Mouse (Mus musculus) left cerebral cortex, postnatal 14 days (tissue): ENCODE measurements at regions not wholly inside any gene's neighbourhood (a gene's known extent, or its start where the extent isn't known, plus 50 kb on each side); places are given as distances from the start of the nearest gene placed in this dataset.

Source experiments
- DNase-seq, 2 experiments: peaks; one replicate each; pipeline ENCODE4 v3.0.0; 2021 to 2022; ENCODE audit warnings: low spot score in 2 of 2, mixed read lengths in 1 of 2
- intact Hi-C: fragments of 180-260 bp; cut with DNase I; formaldehyde crosslinking; loops from one replicate; pipeline ENCODE4 v1.15.1; 2025

- intact Hi-C loops = no loop called here
- DNase-seq = no peak
Measured at GRCm38 (mm10) chr2:161342648-161343047, 233.8 kb upstream of the Chd6 start.

GRCm38 (mm10) chr2:161341368-161341891 lies 232.6 kb upstream of the Chd6 start:
- peak; percentile 14 to 32 for DNase-seq
- intact Hi-C loops = no loop called here

- intact Hi-C loops = no loop called here
- no peak for DNase-seq
Measured at GRCm38 (mm10) chr2:161340291-161340690, 231.4 kb upstream of the Chd6 start.

- DNase-seq = peak in 1 of 2 experiments; percentile 31
- intact Hi-C loops = no loop called here
Measured at GRCm38 (mm10) chr2:161339327-161340001, 230.6 kb upstream of the Chd6 start.

GRCm38 (mm10) chr2:161338953-161339326 lies 230.1 kb upstream of the Chd6 start:
- DNase-seq = peak; percentile 42 to 60
- intact Hi-C loops = no loop called here

- intact Hi-C loops = no loop called here
- DNase-seq = no peak
Measured at GRCm38 (mm10) chr2:161332653-161333052, 223.8 kb upstream of the Chd6 start.

GRCm38 (mm10) chr2:161331850-161332365 lies 223.0 kb upstream of the Chd6 start:
- intact Hi-C loops = no loop called here
- DNase-seq = no peak

- no peak for DNase-seq
Measured at GRCm38 (mm10) chr2:161302796-161303195, 193.9 kb upstream of the Chd6 start.

GRCm38 (mm10) chr2:161268861-161269413 lies 160.1 kb upstream of the Chd6 start:
- no peak for DNase-seq
- intact Hi-C loops = no loop called here

More at GRCm38 (mm10) chr2:161302796-161303195, 193.9 kb upstream of the Chd6 start:
- intact Hi-C loops = no loop called here

- intact Hi-C loops = no loop called here
- DNase-seq = no peak
Measured at GRCm38 (mm10) chr2:161266476-161266875, 157.6 kb upstream of the Chd6 start.

GRCm38 (mm10) chr2:161265211-161265610 lies 156.3 kb upstream of the Chd6 start:
- DNase-seq = peak in 1 of 2 experiments; percentile 33
- intact Hi-C loops = no loop called here

- intact Hi-C loops = no loop called here
- DNase-seq = no peak
Measured at GRCm38 (mm10) chr2:161252761-161253160, 143.9 kb upstream of the Chd6 start.

GRCm38 (mm10) chr2:161241665-161242064 lies 132.8 kb upstream of the Chd6 start:
- DNase-seq = no peak
- intact Hi-C loops = no loop called here

GRCm38 (mm10) chr2:161237280-161237819 lies 128.5 kb upstream of the Chd6 start:
- DNase-seq = no peak
- intact Hi-C loops = no loop called here

- intact Hi-C loops = no loop called here
- DNase-seq = no peak
Measured at GRCm38 (mm10) chr2:161233155-161233741, 124.4 kb upstream of the Chd6 start.

- intact Hi-C loops = no loop called here
- DNase-seq = peak; percentile 19 to 78
Measured at GRCm38 (mm10) chr2:161231405-161231804, 122.5 kb upstream of the Chd6 start.

- no peak for DNase-seq
- intact Hi-C loops = loop anchor here (10.0 kb wide), 1 partner anchor 1459 kb away; no protein-coding TSS in a partner anchor
Measured at GRCm38 (mm10) chr2:161215736-161216135, 106.9 kb upstream of the Chd6 start.

GRCm38 (mm10) chr2:161214681-161215458 lies 106.0 kb upstream of the Chd6 start:
- intact Hi-C loops = loop anchor here (10.0 kb wide), 1 partner anchor 1460 kb away; no protein-coding TSS in a partner anchor
- DNase-seq = peak; percentile 88 to 92

GRCm38 (mm10) chr2:161212322-161212882 lies 103.5 kb upstream of the Chd6 start:
- no peak for DNase-seq
- intact Hi-C loops = loop anchor here (10.0 kb wide), 1 partner anchor 1462 kb away; no protein-coding TSS in a partner anchor
